Mouse (Mus musculus) left cerebral cortex, postnatal 36 days (tissue): Measurements from ENCODE around the gene Srgap3. TPM values are rescaled to one million over a fixed set of nuclear protein-coding genes. Genes with fewer than 3 reads are reported as not detected.

ENCODE experiments used
- DNase-seq, 2 experiments: peaks; one replicate each; pipeline ENCODE4 v3.0.0; 2021 to 2022; ENCODE audit warnings: low spot score in 2 of 2, mixed read lengths in 1 of 2
- intact Hi-C: fragments of 180-260 bp; cut with DNase I; formaldehyde crosslinking; loops from one replicate; pipeline ENCODE4 v1.15.1; 2025
- total RNA-seq, 2 experiments: library from RNA; stranded (reverse); gene quantifications; 2 replicates each; pipeline ENCODE4 v1.2.3; 2021

Gene Srgap3
- total RNA-seq: 100 to 1,000 TPM; 191 to 230 TPM

DNA sequence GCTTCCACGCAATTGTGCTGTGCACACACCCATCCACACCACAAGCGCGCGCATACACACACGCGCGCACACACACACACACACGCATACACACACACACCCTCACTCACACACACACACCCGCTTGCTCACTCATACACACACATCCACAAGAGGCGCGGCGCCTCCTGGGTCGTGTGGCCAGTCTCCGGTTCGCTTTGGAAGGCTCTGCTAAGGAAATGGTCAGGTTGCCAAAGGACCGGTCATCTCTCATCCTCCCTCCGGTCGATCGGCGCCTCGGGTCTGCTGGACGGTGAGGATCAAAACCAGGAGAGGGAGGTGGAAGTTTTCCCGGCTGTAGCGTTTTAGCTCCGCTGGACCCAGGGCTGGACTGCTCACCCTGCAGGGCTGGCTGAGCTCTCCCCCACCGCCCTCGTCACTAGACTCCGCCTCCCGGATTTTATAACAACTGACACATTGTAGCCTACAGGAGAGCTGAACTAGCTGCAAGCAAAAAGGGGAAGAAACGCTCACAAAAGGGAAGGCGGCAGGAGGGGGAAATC is at the start of gene Srgap3:
Gene Srgap3, minus strand, starts transcription at position 372 of the 542 bp plus-strand sequence.
- intact Hi-C loops: loop anchor here (5.0 to 10.0 kb wide), 5 partner anchors 45 to 230 kb away; no protein-coding TSS in a partner anchor
- peak; percentile 81 to 87 for DNase-seq

DNA sequence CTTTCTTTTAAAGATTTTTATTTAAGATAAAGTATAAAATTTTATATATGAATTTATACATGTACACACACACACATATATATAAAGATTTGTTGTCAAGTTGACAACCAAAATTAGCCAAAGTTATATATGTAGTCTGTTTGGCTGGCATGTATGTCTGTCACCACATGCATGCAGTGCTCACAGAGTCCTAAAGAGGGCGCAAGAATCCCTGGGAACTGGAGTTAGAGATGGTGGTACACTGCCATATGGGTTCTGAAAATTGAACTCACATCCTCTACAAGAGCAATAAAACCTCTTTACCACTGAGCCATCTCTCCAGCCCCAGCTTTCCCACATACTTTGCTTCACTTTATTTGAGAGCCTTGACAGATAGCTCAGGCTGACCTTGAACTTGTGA is 48.6 kb upstream of the Srgap3 start:
- intact Hi-C loops: no loop called here
- DNase-seq: no peak

DNA sequence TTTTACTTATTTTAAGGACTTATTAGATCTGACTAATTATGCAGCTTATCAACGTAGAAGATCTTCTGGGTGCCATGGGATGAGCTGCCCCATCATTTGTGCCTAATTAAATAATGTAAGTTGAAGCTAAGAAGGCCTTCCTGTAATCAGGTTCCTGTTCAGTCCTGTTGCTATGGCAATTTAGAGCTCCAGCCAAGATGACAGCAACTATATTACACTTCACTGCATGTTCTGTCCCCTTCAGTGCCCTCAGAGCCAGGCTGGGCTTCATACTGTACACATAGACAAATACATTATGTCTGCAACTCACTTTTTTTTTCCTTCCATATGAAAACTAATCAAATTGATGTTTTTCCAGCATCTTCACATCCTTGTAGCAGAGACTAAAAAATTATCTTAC is 43.1 kb upstream of the Srgap3 start:
- no peak for DNase-seq
- intact Hi-C loops: no loop called here

DNA sequence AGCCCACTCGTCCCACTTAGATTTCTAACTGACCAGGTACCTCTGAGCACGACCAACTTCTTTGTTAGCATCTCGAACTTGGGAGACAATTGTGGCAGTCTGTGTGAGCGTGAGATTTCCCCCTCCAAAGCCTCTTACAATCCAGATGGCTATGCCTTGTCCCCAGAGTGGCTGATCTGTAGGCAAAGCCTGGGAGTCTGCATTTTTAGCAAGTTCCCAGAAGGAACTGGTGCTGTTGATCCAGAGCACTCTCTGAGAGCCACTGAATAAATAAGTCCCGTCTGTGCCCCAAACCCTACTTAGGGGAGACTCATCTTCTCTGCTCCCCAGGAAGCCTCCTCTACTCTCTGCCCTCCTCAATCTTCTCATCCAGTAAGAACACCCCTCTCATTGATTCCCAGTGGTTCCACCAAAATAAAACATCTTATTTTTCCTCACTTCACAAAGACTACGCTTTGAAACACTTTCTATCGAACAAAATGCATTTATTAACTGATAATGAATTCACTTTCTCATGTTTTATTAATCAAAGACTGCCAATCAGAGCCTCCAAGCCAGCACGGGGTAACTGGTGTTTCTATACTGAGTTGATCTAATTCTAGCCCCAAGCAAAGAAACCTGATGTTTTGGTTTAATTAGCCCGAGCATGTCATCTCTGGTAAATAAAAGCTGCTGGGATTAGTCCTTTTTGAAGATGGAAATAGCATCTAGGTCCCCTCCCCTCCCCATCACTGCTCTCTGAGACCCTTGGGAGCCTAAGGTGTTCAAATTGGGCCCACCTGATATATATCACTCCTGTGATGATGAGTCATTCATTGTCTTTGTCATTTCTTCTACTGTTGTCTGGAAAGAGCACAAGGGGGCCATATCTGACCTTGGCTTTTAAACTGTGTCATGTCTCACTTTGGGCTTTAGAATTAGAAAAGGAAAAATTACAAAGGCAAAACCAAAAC is 38.6 kb upstream of the Srgap3 start:
- DNase-seq: no peak
- intact Hi-C loops: no loop called here

DNA sequence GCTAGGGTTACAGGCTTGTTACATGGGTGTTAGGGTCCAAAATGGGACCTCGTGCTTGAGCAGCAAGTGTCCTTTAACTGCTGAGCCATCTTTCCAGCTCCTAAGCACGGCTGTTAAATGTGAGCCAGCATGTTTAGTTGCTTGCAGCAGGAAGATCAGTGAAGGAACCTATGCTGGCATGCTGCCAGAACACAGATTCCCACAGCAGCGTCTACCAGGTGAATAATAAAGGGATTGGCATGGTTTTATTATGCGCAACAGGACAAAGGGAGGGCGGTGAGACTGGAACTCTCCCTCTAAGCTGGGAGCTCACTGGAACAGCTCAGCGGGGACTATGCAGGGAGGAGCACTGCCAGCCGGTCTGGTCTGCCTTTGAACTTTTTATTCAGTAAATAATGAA is 35.2 kb upstream of the Srgap3 start:
- no peak for DNase-seq
- intact Hi-C loops: no loop called here

DNA sequence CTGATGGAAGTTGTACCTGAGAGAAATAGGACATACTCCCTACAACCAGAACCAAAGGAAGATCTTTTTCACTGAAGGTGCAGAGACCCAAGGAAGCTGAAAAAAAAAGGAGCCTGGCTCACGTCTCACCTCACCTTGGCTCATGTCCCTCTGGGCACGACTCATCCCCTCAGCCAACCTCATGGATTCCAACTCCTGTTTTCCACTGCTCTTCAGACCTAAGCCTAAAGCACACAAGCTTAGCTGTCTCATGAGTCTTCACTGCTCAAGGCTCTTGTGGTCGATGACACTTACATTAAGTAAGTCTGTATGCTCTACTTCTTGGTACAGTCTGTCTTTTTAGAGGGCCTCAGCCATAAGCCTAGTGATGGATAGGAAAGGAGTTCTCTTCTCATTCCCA is 31.9 kb upstream of the Srgap3 start:
- DNase-seq: no peak
- intact Hi-C loops: no loop called here

DNA sequence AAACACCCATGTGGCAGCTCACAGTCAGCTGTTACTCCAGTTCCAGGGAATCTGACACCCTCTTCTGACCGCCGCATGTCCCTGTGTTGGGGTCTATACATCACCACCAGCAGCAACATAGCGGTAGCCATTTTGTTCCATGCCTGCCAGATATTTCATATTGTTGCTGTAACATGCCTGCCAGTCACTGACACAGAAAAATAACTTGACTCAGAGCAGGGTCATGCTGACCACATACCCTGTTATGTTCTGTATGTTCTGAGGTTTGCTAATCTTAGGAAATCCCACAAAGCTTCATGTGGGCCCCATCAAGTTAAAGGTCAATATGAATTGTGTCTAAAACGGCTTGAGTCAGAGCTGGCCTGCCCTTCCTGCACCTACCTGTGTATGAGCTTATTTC is 30.2 kb upstream of the Srgap3 start:
- intact Hi-C loops: no loop called here
- no peak for DNase-seq

DNA sequence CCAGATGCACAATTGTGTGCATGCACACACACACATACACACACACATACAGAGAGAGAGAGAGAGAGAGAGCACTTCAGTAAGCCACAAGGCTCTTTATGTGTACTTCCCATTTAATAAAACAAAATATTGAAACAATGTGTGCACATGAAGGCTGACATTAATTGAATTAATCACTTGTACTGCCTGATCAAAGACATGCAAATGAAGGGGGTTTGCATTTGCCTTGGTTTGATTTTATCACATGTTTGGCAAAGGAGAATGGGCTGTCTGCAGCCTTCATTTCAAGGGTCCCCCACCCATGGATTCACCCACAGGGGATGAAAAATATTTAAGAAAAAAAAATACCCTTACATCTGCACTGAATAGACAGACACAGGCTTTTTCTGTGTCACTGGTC is 29.5 kb upstream of the Srgap3 start:
- intact Hi-C loops: no loop called here
- no peak for DNase-seq

DNA sequence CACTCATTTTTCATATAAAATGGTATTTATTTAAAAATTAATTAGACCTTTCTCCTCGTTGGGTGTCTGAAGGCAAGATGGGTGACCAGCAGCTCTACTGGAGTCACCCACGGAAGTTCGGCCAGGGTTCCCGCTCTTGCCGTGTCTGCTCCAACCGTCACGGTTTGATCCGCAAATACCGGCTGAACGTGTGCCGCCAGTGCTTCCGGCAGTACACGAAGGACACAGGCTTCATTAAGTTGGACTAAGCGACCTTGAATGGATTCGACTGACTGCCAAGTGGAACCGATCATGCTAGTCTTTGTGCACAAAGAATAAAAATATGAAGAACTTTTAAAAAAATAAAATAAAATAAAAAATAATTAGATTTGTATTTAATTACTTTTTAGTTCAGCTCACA is 29.1 kb upstream of the Srgap3 start:
- DNase-seq: no peak
- intact Hi-C loops: no loop called here

DNA sequence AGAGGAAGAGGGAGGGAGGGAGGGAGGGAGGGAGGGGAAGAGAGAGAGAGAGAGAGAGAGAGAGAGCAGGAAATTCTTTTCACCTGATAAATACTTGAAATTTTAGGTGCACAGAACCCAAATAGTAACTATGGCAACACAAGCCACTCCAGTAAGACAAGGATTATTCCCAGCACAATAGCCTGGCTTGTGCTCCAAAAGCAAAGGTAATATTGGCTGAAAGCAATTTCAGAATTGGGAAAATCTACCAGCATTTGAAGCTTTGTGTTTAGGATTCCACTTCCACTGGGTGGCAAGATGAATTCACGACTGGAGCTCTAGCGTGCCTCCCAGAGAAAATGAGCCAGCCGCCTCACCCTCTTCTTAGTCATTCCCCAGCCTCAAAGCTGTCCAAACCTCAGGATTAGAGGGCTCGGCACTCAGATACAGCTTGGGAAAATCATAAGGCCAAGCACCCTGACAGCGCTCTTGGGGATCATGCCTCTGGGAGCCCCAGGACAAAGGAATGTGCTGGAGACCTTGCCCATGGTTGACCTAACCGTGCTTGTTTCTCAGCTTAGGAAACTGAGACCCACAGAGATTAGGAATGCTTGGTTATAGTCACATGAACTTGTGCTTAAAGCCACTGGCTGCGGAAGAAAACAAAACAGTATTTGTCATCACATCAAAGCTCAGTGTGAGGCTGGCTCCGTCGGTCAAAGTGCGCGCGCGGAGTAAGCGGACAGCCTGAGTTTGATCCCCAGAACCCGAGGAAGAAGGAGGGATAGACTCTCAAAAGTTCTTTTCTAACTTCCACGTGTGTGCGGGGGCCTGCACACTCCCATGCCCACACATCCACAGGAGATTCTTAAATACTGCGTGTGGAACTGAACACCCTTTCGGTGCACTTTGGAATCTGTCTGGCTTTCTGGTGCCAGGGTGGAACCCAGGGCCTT is 27.0 kb upstream of the Srgap3 start:
- intact Hi-C loops: no loop called here
- DNase-seq: no peak

DNA sequence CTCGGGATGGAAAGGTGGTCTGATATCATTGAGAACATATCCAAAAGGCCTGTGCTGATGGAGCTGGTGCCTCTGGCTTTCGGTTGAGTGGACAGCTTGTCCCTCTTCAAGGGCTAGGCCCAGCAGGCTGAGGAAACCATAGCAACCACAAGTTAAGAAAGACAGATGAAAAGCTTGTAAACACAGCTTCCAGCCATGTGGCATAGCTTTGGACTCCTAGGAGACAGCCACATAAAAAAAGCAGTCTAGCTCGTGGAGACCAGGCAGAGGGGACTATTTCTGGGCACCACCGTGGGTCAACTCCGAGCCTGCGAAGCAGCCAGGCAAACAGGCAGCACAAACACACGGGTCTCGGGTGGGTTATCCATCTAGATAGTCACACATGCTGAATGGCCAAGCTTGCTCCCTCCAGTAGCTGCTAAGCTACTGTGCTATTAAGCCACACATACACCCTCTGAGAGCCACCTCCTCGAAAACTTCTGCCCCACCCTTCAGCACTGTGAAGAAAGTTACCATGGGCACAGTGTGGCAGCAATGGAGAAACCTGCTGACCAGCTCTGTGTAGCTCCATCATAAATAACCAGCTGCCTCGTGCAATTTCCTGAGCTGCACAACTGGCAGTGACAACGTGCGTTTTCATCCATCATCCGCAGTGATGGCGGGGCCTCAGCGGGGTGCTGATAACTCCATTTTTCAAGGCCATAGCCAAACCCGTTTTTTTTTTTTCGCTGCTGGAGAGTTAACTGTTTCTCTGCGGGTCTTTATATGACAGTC is 26.0 kb upstream of the Srgap3 start:
- peak; percentile 36 to 53 for DNase-seq
- intact Hi-C loops: no loop called here

DNA sequence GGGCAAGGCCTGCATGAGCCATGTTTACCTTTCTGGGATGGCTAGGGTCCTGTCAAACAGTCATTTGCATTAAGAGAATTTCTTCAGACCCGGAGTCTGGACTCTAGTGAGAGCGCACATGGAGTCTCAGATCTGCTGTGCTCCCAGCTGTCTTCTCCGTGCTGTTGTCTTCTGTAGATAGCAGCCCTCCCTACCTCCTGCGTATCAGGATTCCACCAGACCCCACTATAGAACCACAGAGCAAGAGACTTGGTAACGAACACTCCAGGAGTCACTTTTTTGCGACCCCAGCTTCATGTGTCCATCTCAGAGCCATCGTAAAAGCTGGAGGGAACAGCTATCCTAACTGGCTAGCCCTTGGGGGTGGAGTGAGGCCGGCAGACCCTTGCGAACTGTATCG is 25.1 kb upstream of the Srgap3 start:
- no peak for DNase-seq
- intact Hi-C loops: no loop called here

DNA sequence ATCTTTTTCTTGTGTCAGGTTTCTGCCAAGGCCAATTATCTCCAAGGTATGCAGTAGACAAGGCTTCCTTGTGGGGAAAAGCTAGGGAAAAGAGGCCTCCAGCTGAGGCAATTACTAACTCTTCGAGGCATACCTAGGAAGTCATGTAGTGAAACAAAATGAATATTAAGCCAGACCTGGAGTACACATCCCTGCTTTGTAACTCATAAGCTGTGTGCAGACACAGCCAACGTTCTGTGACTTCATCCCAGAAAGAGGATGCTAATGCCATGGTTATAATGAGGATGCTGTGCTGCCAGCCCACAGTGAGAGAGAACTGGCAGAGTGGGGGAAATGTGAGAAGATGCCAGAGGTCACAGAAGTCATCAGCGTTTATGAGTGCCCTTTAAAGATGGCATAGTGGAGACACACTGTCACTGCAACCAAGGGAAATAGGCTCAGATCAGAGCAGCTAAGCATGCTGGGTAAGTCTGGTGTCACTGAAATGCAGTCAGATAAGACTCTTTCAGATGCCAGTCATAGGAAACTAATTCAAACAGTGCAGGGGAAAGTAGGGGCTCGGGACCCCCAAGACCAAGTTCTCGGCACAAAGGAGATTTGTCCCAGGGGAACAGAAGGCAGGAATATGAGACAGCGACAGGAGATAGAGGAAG is 24.2 kb upstream of the Srgap3 start:
- DNase-seq: no peak
- intact Hi-C loops: no loop called here

DNA sequence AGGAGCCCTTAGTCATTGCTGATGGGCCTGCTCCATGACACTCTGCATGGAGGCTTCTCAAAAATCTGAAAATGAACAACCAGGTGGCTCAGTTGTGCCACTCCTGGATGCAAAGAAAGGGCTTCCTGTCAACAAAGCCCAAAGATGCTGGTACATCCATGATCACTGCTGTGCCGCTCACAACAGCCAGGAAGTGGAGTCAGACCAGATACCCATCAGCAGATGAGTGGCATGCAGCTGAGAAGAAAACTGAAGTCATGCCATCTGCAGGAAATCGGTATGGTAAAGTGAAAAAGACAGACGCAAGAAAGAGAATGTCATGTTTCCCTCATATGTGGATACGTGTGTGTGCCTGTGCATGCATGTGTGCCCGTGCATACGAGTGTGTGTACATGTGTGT is 20.3 kb upstream of the Srgap3 start:
- intact Hi-C loops: no loop called here
- no peak for DNase-seq

DNA sequence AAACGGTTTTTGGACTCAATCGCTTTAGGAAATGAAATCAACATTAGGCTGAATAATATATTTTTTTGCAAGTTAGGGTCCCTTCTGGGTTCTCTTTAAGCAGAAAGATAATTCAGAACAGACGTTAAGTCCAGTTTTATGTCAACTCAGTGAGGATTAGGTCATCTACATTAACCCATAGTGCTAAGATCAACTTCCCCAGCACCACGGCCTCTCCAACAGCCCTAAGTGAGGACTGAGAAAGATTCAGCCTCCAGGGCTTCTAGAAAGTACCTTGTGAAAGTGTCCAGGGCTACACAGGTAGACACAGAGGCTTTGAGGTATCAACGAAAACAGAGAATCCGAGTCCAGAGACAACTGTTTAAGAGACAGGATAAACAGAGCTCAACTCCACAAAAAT is 11.3 kb upstream of the Srgap3 start:
- DNase-seq: no peak
- intact Hi-C loops: no loop called here

DNA sequence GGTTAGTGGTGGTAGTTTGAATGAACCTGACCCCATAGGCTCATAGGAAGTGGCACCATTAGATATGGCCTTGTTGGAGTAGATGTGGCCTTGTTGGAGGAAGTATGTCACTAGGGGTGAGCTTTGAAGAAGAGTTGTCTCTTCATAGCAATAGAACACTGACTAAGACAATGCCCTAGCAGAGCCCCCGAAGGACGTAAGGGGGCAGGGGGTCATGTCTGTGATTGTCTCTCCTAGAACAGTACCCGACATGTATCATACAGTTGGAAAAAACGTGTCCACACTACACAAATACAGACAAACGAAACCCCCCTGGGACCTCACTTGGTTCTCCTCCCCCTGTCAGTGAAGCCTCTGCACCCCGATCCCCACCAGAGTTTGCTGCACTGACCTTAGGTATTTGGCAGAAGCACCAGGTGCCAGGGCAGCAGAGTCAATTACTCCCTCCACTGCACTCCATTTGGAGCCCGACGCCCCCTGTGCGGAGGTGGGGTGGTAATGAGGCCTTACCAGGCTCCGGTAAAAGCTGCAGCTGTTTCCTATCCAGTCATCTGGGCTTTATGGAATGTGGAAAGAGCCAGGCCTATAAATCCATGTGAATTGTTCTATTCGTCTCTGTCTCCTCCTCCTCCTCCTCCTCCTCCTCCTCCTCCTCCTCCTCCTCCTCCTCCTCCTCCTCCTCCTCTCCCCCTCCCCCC is 10.7 kb upstream of the Srgap3 start:
- intact Hi-C loops: no loop called here
- DNase-seq: no peak

DNA sequence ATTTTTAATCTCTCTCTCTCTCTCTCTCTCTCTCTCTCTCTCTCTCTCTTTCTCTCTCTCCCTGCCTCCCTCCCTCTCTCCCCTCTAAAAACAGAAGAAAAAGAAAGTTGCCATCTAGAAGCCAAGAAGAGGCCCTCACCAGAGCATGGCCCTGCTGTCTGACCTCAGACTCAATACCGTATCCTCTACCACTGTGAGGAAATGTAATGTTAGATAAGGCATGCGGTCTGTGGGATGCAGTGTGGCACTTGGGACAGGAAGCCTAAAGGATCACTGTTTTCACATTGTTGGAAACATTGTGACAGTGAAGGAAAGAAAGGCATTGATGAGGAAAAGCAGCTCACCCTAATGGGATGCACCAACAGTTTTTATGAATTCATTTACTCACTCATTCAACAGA is 8.7 kb upstream of the Srgap3 start:
- no peak for DNase-seq
- intact Hi-C loops: no loop called here

DNA sequence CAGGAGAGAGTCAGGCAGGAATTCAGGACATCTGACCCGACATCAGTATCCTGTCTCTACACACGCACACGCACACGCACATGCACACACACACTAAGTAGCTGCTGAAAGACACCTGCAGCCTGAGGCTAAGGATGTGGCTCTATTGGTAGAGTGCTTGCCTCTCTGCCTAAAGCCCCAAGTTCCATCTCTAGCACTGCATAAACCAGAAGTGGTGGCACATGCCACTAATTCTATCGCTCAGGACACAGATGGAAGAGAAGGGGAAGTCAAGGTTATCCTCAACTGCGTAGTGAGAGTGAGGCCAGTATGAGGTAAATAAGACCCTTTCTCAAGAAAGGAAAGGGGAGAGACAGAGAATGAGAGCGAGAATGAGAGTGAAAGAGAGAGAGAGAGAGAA is 6.8 kb upstream of the Srgap3 start:
- intact Hi-C loops: no loop called here

DNA sequence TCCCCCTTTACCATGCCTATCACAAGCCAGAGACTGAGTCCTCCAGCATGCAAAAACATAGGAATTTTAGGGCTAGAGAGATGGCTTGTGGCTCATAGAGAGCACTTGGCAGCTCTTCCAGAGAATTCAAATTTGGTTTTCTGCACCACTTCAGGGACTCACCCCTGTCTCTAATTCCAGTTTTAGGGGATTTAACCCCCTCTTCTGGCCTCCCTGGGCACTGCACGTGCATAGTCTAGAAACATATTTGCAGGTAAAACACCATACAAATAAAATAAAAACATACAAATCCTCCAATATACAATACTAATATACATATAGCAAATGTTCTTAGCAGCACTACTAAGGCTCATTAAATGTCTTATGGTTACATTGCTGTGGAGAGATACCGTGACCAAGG is 4.2 kb upstream of the Srgap3 start:
- intact Hi-C loops: no loop called here

More for the DNA sequence above, 6.8 kb upstream of the Srgap3 start:
- DNase-seq: no peak

More for the DNA sequence above, 4.2 kb upstream of the Srgap3 start:
- DNase-seq: no peak
